14 mouse cellular contexts compared by ENCODE assay signal in the genomic region with DNA sequence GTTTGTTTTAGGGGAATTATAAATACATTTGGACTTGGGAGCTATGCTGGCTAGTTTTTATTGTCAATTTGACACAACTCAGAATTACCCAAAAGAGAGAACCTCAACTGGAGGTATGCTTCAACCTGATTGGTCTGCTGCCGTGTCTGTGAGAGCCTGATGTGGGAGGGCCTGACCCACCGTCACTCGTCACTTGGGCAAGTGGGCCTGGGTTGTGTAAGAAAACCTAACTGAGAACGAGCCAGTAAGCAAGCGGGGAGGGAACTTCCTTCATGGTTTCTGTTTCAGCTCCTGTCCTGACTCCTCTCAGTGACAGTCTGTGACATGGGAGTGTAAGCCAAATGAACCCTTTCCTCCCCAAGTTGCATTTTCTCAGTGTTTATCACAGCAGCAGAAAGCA. TPM values are rescaled to one million over a fixed set of nuclear protein-coding genes. Genes with fewer than 3 reads are reported as not detected.
A peak's percentile ranks its signal among the peaks of the same experiment; 100 is the strongest.
DNase-seq lines count a peak whose midpoint lies in the region; ATAC-seq lines count a peak whose summit lies in the region.
"Had no signal": no experiment of that assay in that cellular context is flagged by ENCODE, and none has a peak within 500 bp of the region (broad histone marks: within the 10 kb centered on the region; RNA-seq: fewer than 3 reads in every experiment).

No protein-coding gene starts in this region.

- H3K4me2 ChIP-seq in hindbrain, embryonic 16.5 days (ENCODE audit: low read length) = no peak overlapping the region
- H3K4me2 ChIP-seq in intestine, embryonic 15.5 days (replicated peaks) = no peak overlapping the region

- H3K9me3 ChIP-seq in hindbrain, embryonic 16.5 days (ENCODE audit: control insufficient read depth, low read length) = no peaks in the 10 kb centered on the region
- no peaks in the 10 kb centered on the region for H3K9me3 ChIP-seq in intestine, embryonic 15.5 days

- 87% methylated on average over 5 of the region's 5 CpGs for WGBS in hindbrain, embryonic 16.5 days
- WGBS in intestine, embryonic 15.5 days = 60% methylated on average over 5 of the region's 5 CpGs

- no peak for ATAC-seq in hindbrain, embryonic 16.5 days
- ATAC-seq in intestine, embryonic 15.5 days = no peak

- H3K27ac ChIP-seq in hindbrain, embryonic 16.5 days (ENCODE audit: low read depth, low read length) = no peak overlapping the region
- no peak overlapping the region for H3K27ac ChIP-seq in intestine, embryonic 15.5 days

- H3K4me1 ChIP-seq in hindbrain, embryonic 16.5 days (ENCODE audit: control insufficient read depth, insufficient read depth, low read depth, low read length) = no peaks in the 10 kb centered on the region
- 0 out of 2 replicates have a peak, but pooled peaks cover 2% of the 10 kb centered on the region for H3K4me1 ChIP-seq in intestine, embryonic 15.5 days (replicated peaks)

- H3K27me3 ChIP-seq in hindbrain, embryonic 16.5 days (replicated peaks; ENCODE audit: control insufficient read depth, insufficient read depth, low read length) = no peaks in the 10 kb centered on the region
- no peaks in the 10 kb centered on the region for H3K27me3 ChIP-seq in intestine, embryonic 15.5 days (replicated peaks)

- DNase-seq in spleen, postnatal 4 days (ENCODE audit: low spot score in 2 of 2) = peak; percentile 14 to 65
- DNase-seq in spleen, postnatal 14 days (ENCODE audit: low spot score in 2 of 2) = no peak
- DNase-seq in induced T-regulatory cell, adult 2 months (ENCODE audit: low read depth) = peak; percentile 81
- DNase-seq in lung, postnatal 25 days (ENCODE audit: low spot score) = peak; percentile 53
- peak; percentile 33 for DNase-seq in thymus, postnatal 4 days
- DNase-seq: adrenal gland, postnatal 10 days; cerebellum, postnatal 36 days; gastrocnemius, postnatal 25 days; heart, postnatal 36 days; kidney, postnatal 36 days; retina, postnatal 1 day had no signal

- no peaks in the 10 kb centered on the region for H3K36me3 ChIP-seq in hindbrain, embryonic 16.5 days (ENCODE audit: control insufficient read depth, insufficient read depth, low read length)
- no peaks in the 10 kb centered on the region for H3K36me3 ChIP-seq in intestine, embryonic 15.5 days
- H3K36me3 ChIP-seq: G1E had no signal

- H3K9ac ChIP-seq in hindbrain, embryonic 16.5 days (ENCODE audit: low read depth, low read length) = no peak overlapping the region
- H3K9ac ChIP-seq in intestine, embryonic 15.5 days = no peak overlapping the region

- H3K4me3 ChIP-seq in hindbrain, embryonic 16.5 days (ENCODE audit: low read length) = no peak overlapping the region
- H3K4me3 ChIP-seq in intestine, embryonic 15.5 days (replicated peaks) = no peak overlapping the region

RNA-seq across cellular contexts. Expression of a gene that starts 30.6 kb away (rescaled TPM):
- 1.1 TPM in 2 replicates for polyA plus RNA-seq in hindbrain, embryonic 16.5 days (2015; fragmentation: Nextera tagmentation; extraction: Ambion mirVana)
- polyA plus RNA-seq in intestine, embryonic 15.5 days (2015; fragmentation: Nextera tagmentation; extraction: Ambion mirVana) = 2.9 TPM in 2 replicates
- polyA plus RNA-seq: G1E had no signal

Comparison
In these comparisons a context has a peak if more than half of its experiments do, and no peak if none do; other contexts are left out.
1. DNase-seq: peak in spleen, postnatal 4 days (2 of 2), induced T-regulatory cell, adult 2 months (single experiment), lung, postnatal 25 days (single experiment) and thymus, postnatal 4 days (single experiment); none in spleen, postnatal 14 days (0 of 2).